Mouse (Mus musculus) forebrain, embryonic 16.5 days (tissue): ENCODE results near the gene Mbnl3. TPM values are rescaled to one million over a fixed set of nuclear protein-coding genes. Genes with fewer than 3 reads are reported as not detected.

Experiments
- ATAC-seq: fragments of 200-750 bp; cut with Nextera tagmentation; 2 replicates; pipeline ENCODE4 v1.8.0; 2017; ENCODE audit warnings: mild to moderate bottlenecking, moderate library complexity
- H3K27ac ChIP-seq: fragments of 300-500 bp; sonication (generic); 2 replicates; pipeline ENCODE4 v1.5.1; 2014; ENCODE audit warnings: low read length, control low read depth
- H3K27me3 ChIP-seq: fragments of 300-500 bp; sonication (generic); replicated peaks from 2 replicates; pipeline ENCODE4 v1.6.1; 2014; ENCODE audit warnings: low read length; ENCODE audit not compliant: control insufficient read depth, insufficient read depth
- H3K36me3 ChIP-seq: fragments of 300-500 bp; sonication (generic); 2 replicates; pipeline ENCODE4 v1.6.1; 2014; ENCODE audit not compliant: control insufficient read depth, insufficient read depth
- H3K4me1 ChIP-seq: fragments of 300-500 bp; sonication (generic); replicated peaks from 2 replicates; pipeline ENCODE4 v1.6.1; 2014; ENCODE audit warnings: low read length; ENCODE audit not compliant: control insufficient read depth, insufficient read depth
- H3K4me2 ChIP-seq: fragments of 300-500 bp; sonication (generic); 2 replicates; pipeline ENCODE4 v1.6.1; 2014; ENCODE audit warnings: mild to moderate bottlenecking, low read length, control low read depth
- H3K4me3 ChIP-seq: fragments of 300-500 bp; sonication (generic); replicated peaks from 2 replicates; pipeline ENCODE4 v1.5.1; 2014; ENCODE audit warnings: mild to moderate bottlenecking, low read length, control low read depth
- H3K9ac ChIP-seq: fragments of 300-500 bp; sonication (generic); replicated peaks from 2 replicates; pipeline ENCODE4 v1.6.1; 2014; ENCODE audit warnings: low read depth, low read length, control low read depth
- H3K9me3 ChIP-seq: fragments of 300-500 bp; sonication (generic); 2 replicates; pipeline ENCODE4 v1.6.1; 2016; ENCODE audit warnings: low read length; ENCODE audit not compliant: control insufficient read depth
- WGBS: fragments of 180-500 bp; shearing (Covaris S2); extraction: QIAGEN DNeasy Blood & Tissue Kit; methylation state at CpG from one replicate; pipeline ENCODE4 v1.1.7; 2014; 5-methylcytosine and 5-hydroxymethylcytosine counted together
- polyA plus RNA-seq: library from polyadenylated mRNA; unstranded; fragments of >200 nt; fragmentation: Nextera tagmentation; extraction: Ambion mirVana; gene quantifications from 2 replicates; pipeline ENCODE4 v1.2.1, GENCODE M21; 2015

The Mbnl3 gene
- polyA plus RNA-seq, result 1.4 and 1.8 TPM in 2 replicates

- Histone ChIP-seq H3K36me3 (no peaks in the 10 kb centered on the region), H3K4me1 (no peaks in the 10 kb centered on the region), H3K4me3 (peak within 1 kb of the TSS; percentile 53), H3K9ac (peak within 1 kb of the TSS; percentile 32), H3K9me3 (no peaks in the 10 kb centered on the region), H3K4me2 (peak within 1 kb of the TSS; percentile 79), H3K27me3 (no peaks in the 10 kb centered on the region; the same call in none of the 2 replicates), H3K27ac (no peak within 1 kb of the TSS)
- no peak for ATAC-seq
- 30% methylated on average over 11 of the region's 11 CpGs for WGBS
Observed at GRCm38 (mm10) chrX:51206432-51206831, at the start of gene Mbnl3. Mbnl3 (minus strand) TSS chrX:51206532.

- Histone ChIP-seq H3K4me3 (peak overlapping the region; percentile 53), H3K9me3 (no peaks in the 10 kb centered on the region), H3K27me3 (no peaks in the 10 kb centered on the region; the same call in none of the 2 replicates), H3K36me3 (no peaks in the 10 kb centered on the region), H3K4me1 (no peaks in the 10 kb centered on the region), H3K27ac (no peak overlapping the region), H3K9ac (peak overlapping the region; percentile 32), H3K4me2 (peak overlapping the region; percentile 79)
- ATAC-seq, result peak; percentile 74
- WGBS, result 19% methylated on average over 74 of the region's 79 CpGs
Observed at GRCm38 (mm10) chrX:51205548-51206324, 596 bp downstream of the Mbnl3 start.

- ATAC-seq, result peak; percentile 79
- peak overlapping the region; percentile 32 for H3K9ac ChIP-seq
- 18% methylated on average over 43 of the region's 67 CpGs for WGBS
Observed at GRCm38 (mm10) chrX:51204626-51205547, 1.4 kb downstream of the Mbnl3 start.

GRCm38 (mm10) chrX:51197012-51197411, 9.3 kb downstream of the Mbnl3 start:
- no peaks in the 10 kb centered on the region for H3K4me1 ChIP-seq
- H3K27me3 ChIP-seq, result no peaks in the 10 kb centered on the region
- H3K9me3 ChIP-seq, result no peaks in the 10 kb centered on the region
- ATAC-seq, result no peak
- no peak overlapping the region for H3K27ac ChIP-seq
- H3K9ac ChIP-seq, result no peak overlapping the region
- H3K36me3 ChIP-seq, result no peaks in the 10 kb centered on the region
- H3K4me3 ChIP-seq, result no peak overlapping the region
- no peak overlapping the region for H3K4me2 ChIP-seq

More at GRCm38 (mm10) chrX:51204626-51205547, 1.4 kb downstream of the Mbnl3 start:
- Histone ChIP-seq H3K9me3 (no peaks in the 10 kb centered on the region), H3K4me1 (no peaks in the 10 kb centered on the region), H3K4me2 (peak overlapping the region; percentile 79), H3K4me3 (peak overlapping the region; percentile 53), H3K36me3 (no peaks in the 10 kb centered on the region), H3K27me3 (no peaks in the 10 kb centered on the region; the same call in none of the 2 replicates), H3K27ac (no peak overlapping the region)

- Histone ChIP-seq H3K27ac (no peak overlapping the region), H3K36me3 (no peaks in the 10 kb centered on the region), H3K9ac (no peak overlapping the region), H3K4me2 (no peak overlapping the region), H3K4me1 (no peaks in the 10 kb centered on the region), H3K27me3 (no peaks in the 10 kb centered on the region), H3K9me3 (no peaks in the 10 kb centered on the region), H3K4me3 (no peak overlapping the region)
- WGBS, result 48% methylated on average over 2 of the region's 2 CpGs
- no peak for ATAC-seq
Observed at GRCm38 (mm10) chrX:51171914-51172313, 34.4 kb downstream of the Mbnl3 start.

GRCm38 (mm10) chrX:51171413-51171812, 34.9 kb downstream of the Mbnl3 start:
- WGBS, result 68% methylated on average over 6 of the region's 6 CpGs
- no peak overlapping the region for H3K9ac ChIP-seq
- no peaks in the 10 kb centered on the region for H3K4me1 ChIP-seq
- no peak overlapping the region for H3K4me3 ChIP-seq
- no peaks in the 10 kb centered on the region for H3K9me3 ChIP-seq
- H3K4me2 ChIP-seq, result no peak overlapping the region
- no peak for ATAC-seq
- H3K36me3 ChIP-seq, result no peaks in the 10 kb centered on the region
- H3K27me3 ChIP-seq, result no peaks in the 10 kb centered on the region
- H3K27ac ChIP-seq, result no peak overlapping the region

GRCm38 (mm10) chrX:51170404-51170803, 35.9 kb downstream of the Mbnl3 start:
- 90% methylated on average over 1 of the region's 1 CpGs for WGBS

GRCm38 (mm10) chrX:51169476-51170045, 36.8 kb downstream of the Mbnl3 start:
- H3K9me3 ChIP-seq, result no peaks in the 10 kb centered on the region
- no peak overlapping the region for H3K27ac ChIP-seq
- no peaks in the 10 kb centered on the region for H3K36me3 ChIP-seq
- ATAC-seq, result no peak
- H3K27me3 ChIP-seq, result no peaks in the 10 kb centered on the region
- WGBS, result 63% methylated on average over 5 of the region's 5 CpGs
- no peak overlapping the region for H3K4me2 ChIP-seq
- no peaks in the 10 kb centered on the region for H3K4me1 ChIP-seq
- no peak overlapping the region for H3K4me3 ChIP-seq
- H3K9ac ChIP-seq, result no peak overlapping the region

More at GRCm38 (mm10) chrX:51170404-51170803, 35.9 kb downstream of the Mbnl3 start:
- H3K4me3 ChIP-seq, result no peak overlapping the region
- no peak overlapping the region for H3K9ac ChIP-seq
- H3K27me3 ChIP-seq, result no peaks in the 10 kb centered on the region
- H3K9me3 ChIP-seq, result no peaks in the 10 kb centered on the region
- no peak for ATAC-seq
- H3K27ac ChIP-seq, result no peak overlapping the region
- H3K36me3 ChIP-seq, result no peaks in the 10 kb centered on the region
- no peaks in the 10 kb centered on the region for H3K4me1 ChIP-seq
- no peak overlapping the region for H3K4me2 ChIP-seq

- no peak overlapping the region for H3K27ac ChIP-seq
- H3K4me3 ChIP-seq, result no peak overlapping the region
- H3K36me3 ChIP-seq, result no peaks in the 10 kb centered on the region
- no peaks in the 10 kb centered on the region for H3K27me3 ChIP-seq
- no peaks in the 10 kb centered on the region for H3K4me1 ChIP-seq
- ATAC-seq, result no peak
- no peaks in the 10 kb centered on the region for H3K9me3 ChIP-seq
- WGBS, result 94% methylated on average over 3 of the region's 3 CpGs
- no peak overlapping the region for H3K4me2 ChIP-seq
- no peak overlapping the region for H3K9ac ChIP-seq
Observed at GRCm38 (mm10) chrX:51167976-51168375, 38.4 kb downstream of the Mbnl3 start.
